Mouse (Mus musculus) spleen, adult 2 months (tissue): ENCODE measurements around the gene Rab27a.

Experiments
- CTCF ChIP-seq: fragments of 200-500 bp; IDR thresholded peaks from 2 replicates; pipeline ENCODE4 v1.5.1; 2011; ENCODE audit warnings: mild to moderate bottlenecking, inconsistent platforms; ENCODE audit not compliant: insufficient read depth, insufficient read length, insufficient replicate concordance; ENCODE audit errors: extremely low read depth
- POLR2A ChIP-seq: fragments of 200-500 bp; IDR thresholded peaks from 2 replicates; pipeline ENCODE4 v1.6.1; 2011; ENCODE audit warnings: low read depth, low read length, inconsistent platforms

DNA sequence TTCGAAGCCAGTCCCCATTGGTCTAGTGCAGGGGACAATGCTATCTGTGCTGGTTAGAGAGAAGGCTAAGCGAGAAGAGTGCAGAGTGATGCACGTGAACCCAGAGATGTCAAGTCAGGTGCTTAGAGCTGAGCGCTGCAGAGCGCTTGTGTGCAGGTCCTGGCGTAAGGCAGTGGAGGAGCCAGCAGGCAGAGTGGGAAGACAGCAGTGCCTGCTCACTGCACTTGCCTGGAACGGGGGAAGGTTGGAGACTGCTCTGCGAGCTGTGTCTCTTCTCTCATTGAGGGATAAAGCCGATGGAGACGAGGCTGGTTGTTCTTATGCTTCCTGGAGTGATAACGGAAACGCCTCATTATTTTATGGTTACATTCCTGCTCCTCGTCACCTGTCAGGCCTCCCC is 29.9 kb upstream of the Rab27a start:
- no peak for TF ChIP-seq CTCF
- TF ChIP-seq POLR2A, result no peak
